ENCODE assay signal across 8 mouse cellular contexts in genomic region chr1:79640151-79640550, GRCm38 (mm10). TPM values are rescaled to one million over a fixed set of nuclear protein-coding genes. Genes with fewer than 3 reads are reported as not detected.
A peak's percentile ranks its signal among the peaks of the same experiment; 100 is the strongest.
DNase-seq lines count a peak whose midpoint lies in the region; ATAC-seq lines count a peak whose summit lies in the region.

No protein-coding gene starts in this region.

- ATAC-seq in liver, embryonic 11.5 days (replicated peaks; ENCODE audit: low FRiP score) = no peak
- no peak for ATAC-seq in limb, embryonic 11.5 days (ENCODE audit: insufficient number of reproducible peaks, low FRiP score, low TSS enrichment, low read depth)

- H3K9me3 ChIP-seq in liver, embryonic 11.5 days (ENCODE audit: control insufficient read depth, low read length) = no peaks in the 10 kb centered on the region
- H3K9me3 ChIP-seq in limb, embryonic 11.5 days (ENCODE audit: control insufficient read depth, low read length) = no peaks in the 10 kb centered on the region

- H3K27ac ChIP-seq in liver, embryonic 11.5 days (ENCODE audit: low read depth, low read length) = no peak overlapping the region
- H3K27ac ChIP-seq in limb, embryonic 11.5 days (replicated peaks; ENCODE audit: low read depth, low read length) = no peak overlapping the region

- 82% methylated on average over 7 of the region's 7 CpGs for WGBS in liver, embryonic 11.5 days
- 87% methylated on average over 7 of the region's 7 CpGs for WGBS in limb, embryonic 11.5 days

- peak; percentile 22 for DNase-seq in liver
- no peak for DNase-seq in liver, embryonic 11.5 days (ENCODE audit: low spot score)
- peak; percentile 69 to 70 for DNase-seq in cerebellum, adult 18-20 months
- peak; percentile 44 for DNase-seq in forelimb bud, embryonic 11.5 days (ENCODE audit: low read depth, low spot score)
- DNase-seq in kidney, adult 9 months = peak; percentile 48
- DNase-seq in limb, embryonic 11.5 days (ENCODE audit: low spot score) = peak; percentile 61
- peak; percentile 55 for DNase-seq in ovary, postnatal 36 days (ENCODE audit: low spot score)
- no peak for DNase-seq in spleen, postnatal 36 days (ENCODE audit: low spot score in 2 of 2)

- no peak overlapping the region for H3K9ac ChIP-seq in liver, embryonic 11.5 days (ENCODE audit: low read depth, low read length)
- H3K9ac ChIP-seq in limb, embryonic 11.5 days (ENCODE audit: low read length) = no peak overlapping the region

- H3K36me3 ChIP-seq in liver, embryonic 11.5 days (ENCODE audit: control insufficient read depth, insufficient read depth, low read length) = no peaks in the 10 kb centered on the region
- no peaks in the 10 kb centered on the region for H3K36me3 ChIP-seq in limb, embryonic 11.5 days (ENCODE audit: control insufficient read depth, insufficient read depth, low read length)

- H3K4me1 ChIP-seq in liver, embryonic 11.5 days (replicated peaks; ENCODE audit: control insufficient read depth, insufficient read depth, low read length) = no peaks in the 10 kb centered on the region
- H3K4me1 ChIP-seq in limb, embryonic 11.5 days (ENCODE audit: control insufficient read depth, insufficient read depth, low read length) = no peaks in the 10 kb centered on the region

- H3K4me2 ChIP-seq in liver, embryonic 11.5 days = no peak overlapping the region
- H3K4me2 ChIP-seq in limb, embryonic 11.5 days (ENCODE audit: low read depth, severe bottlenecking) = no peak overlapping the region

- no peaks in the 10 kb centered on the region for H3K27me3 ChIP-seq in liver, embryonic 11.5 days (replicated peaks; ENCODE audit: control insufficient read depth, insufficient read depth, low read length)
- H3K27me3 ChIP-seq in limb, embryonic 11.5 days (ENCODE audit: control insufficient read depth, insufficient read depth, low read length) = no peaks in the 10 kb centered on the region

- no peak overlapping the region for H3K4me3 ChIP-seq in liver, embryonic 11.5 days (ENCODE audit: low read depth, low read length)
- no peak overlapping the region for H3K4me3 ChIP-seq in limb, embryonic 11.5 days (ENCODE audit: low read depth, low read length)

RNA-seq across cellular contexts. Expression of gene Ap1s3, which starts 31.6 kb away (rescaled TPM):
- polyA plus RNA-seq in liver, embryonic 11.5 days (2014; fragmentation: Nextera tagmentation; extraction: Ambion mirVana) = 0.44 and 0.51 TPM in 2 replicates
- 0.67 and 0.88 TPM in 2 replicates for polyA plus RNA-seq in limb, embryonic 11.5 days (2014; fragmentation: Nextera tagmentation; extraction: Ambion mirVana)

Comparison
In these comparisons a context has a peak if more than half of its experiments do, and no peak if none do; other contexts are left out.
1. DNase-seq: peak in liver (single experiment), cerebellum, adult 18-20 months (2 of 2), forelimb bud, embryonic 11.5 days (single experiment), kidney, adult 9 months (single experiment), limb, embryonic 11.5 days (single experiment) and ovary, postnatal 36 days (single experiment); none in liver, embryonic 11.5 days (single experiment) and spleen, postnatal 36 days (0 of 2).